Mouse (Mus musculus): ENCODE measurements around the gene Eng. TPM values are rescaled to one million over a fixed set of nuclear protein-coding genes. Genes with fewer than 3 reads are reported as not detected.

The Eng gene
- polyA plus RNA-seq, 1 experiment from 2014 or later, result 24.7 TPM

GRCm38 (mm10) chr2:32608141-32608777 is 38.1 kb upstream of the Eng start:
- DNase-seq (ENCODE audit: extremely low spot score, low spot score), result peak; percentile 68
- H3K27ac ChIP-seq, result peak overlapping the region; percentile 57
- peaks cover 21% of the 10 kb centered on the region for H3K27me3 ChIP-seq (ENCODE audit: poor library complexity, severe bottlenecking)
- H3K9me3 ChIP-seq, result no peaks in the 10 kb centered on the region
- H3K4me3 ChIP-seq, result peak overlapping the region; percentile 76
- H3K36me3 ChIP-seq (replicated peaks), result peaks cover 13% of the 10 kb centered on the region
- 9% methylated on average over 25 of the region's 25 CpGs for WGBS
- H3K4me1 ChIP-seq, result peaks cover 57% of the 10 kb centered on the region

- H3K4me1 ChIP-seq, result peaks cover 57% of the 10 kb centered on the region
- DNase-seq (ENCODE audit: extremely low spot score, low spot score), result no peak
- H3K27ac ChIP-seq, result peak overlapping the region; percentile 57; the same call in 1 of the 2 replicates
- H3K27me3 ChIP-seq (ENCODE audit: poor library complexity, severe bottlenecking), result peaks cover 21% of the 10 kb centered on the region
- H3K36me3 ChIP-seq (replicated peaks), result peaks cover 18% of the 10 kb centered on the region
- peak overlapping the region; percentile 76 for H3K4me3 ChIP-seq
- H3K9me3 ChIP-seq, result no peaks in the 10 kb centered on the region
- WGBS, result 39% methylated on average over 18 of the region's 18 CpGs
Measured at GRCm38 (mm10) chr2:32608778-32609435, 37.5 kb upstream of the Eng start.

GRCm38 (mm10) chr2:32610610-32611229 is 35.7 kb upstream of the Eng start:
- H3K4me1 ChIP-seq, result peaks cover 57% of the 10 kb centered on the region
- 20% methylated on average over 23 of the region's 23 CpGs for WGBS
- 0 out of 2 replicates have a peak overlapping the region, but pooled peaks have one; percentile 15 for H3K27ac ChIP-seq
- no peaks in the 10 kb centered on the region for H3K9me3 ChIP-seq
- peaks cover 21% of the 10 kb centered on the region for H3K27me3 ChIP-seq (ENCODE audit: poor library complexity, severe bottlenecking)
- peak overlapping the region; percentile 45 for H3K4me3 ChIP-seq
- DNase-seq (ENCODE audit: extremely low spot score, low spot score), result no peak
- H3K36me3 ChIP-seq (replicated peaks), result peaks cover 32% of the 10 kb centered on the region

DNA sequence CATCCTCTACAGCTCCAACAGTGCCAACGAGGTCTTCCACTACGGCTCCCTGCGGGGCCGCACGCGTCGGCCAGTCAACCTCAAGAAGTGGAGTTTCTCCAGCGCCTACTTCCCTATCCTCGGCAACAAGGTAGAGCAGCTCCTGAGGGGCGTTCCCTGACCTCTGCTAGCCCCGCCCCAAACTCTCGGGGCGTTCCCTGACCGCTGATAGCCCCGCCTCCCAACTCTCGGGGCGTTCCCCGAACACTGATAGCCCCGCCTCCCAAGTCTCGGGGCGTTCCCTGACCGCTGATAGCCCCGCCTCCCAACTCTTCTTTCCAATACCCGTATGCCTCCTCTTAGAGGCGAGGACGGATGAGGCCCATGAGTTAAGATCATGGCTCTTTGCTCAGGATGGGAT is 34.1 kb upstream of the Eng start:
- Histone ChIP-seq H3K4me3 (no peak overlapping the region), H3K4me1 (peaks cover 47% of the 10 kb centered on the region), H3K9me3 (no peaks in the 10 kb centered on the region), H3K27me3 (ENCODE audit: poor library complexity, severe bottlenecking) (peaks cover 19% of the 10 kb centered on the region), H3K36me3 (replicated peaks) (peaks cover 41% of the 10 kb centered on the region), H3K27ac (no peak overlapping the region)
- DNase-seq (ENCODE audit: extremely low spot score, low spot score), result no peak
- WGBS, result 66% methylated on average over 26 of the region's 26 CpGs

GRCm38 (mm10) chr2:32617109-32617508 is 29.3 kb upstream of the Eng start:
- H3K36me3 ChIP-seq (replicated peaks), result peaks cover 59% of the 10 kb centered on the region
- no peaks in the 10 kb centered on the region for H3K9me3 ChIP-seq
- 97% methylated on average over 1 of the region's 1 CpGs for WGBS
- DNase-seq (ENCODE audit: extremely low spot score, low spot score), result no peak
- H3K4me3 ChIP-seq, result no peak overlapping the region
- H3K27me3 ChIP-seq (ENCODE audit: poor library complexity, severe bottlenecking), result no peaks in the 10 kb centered on the region
- peaks cover 41% of the 10 kb centered on the region for H3K4me1 ChIP-seq
- no peak overlapping the region for H3K27ac ChIP-seq

GRCm38 (mm10) chr2:32617601-32618000 is 28.8 kb upstream of the Eng start:
- 95% methylated on average over 4 of the region's 4 CpGs for WGBS
- no peak for DNase-seq (ENCODE audit: extremely low spot score, low spot score)
- Histone ChIP-seq H3K27ac (no peak overlapping the region), H3K27me3 (ENCODE audit: poor library complexity, severe bottlenecking) (no peaks in the 10 kb centered on the region), H3K36me3 (replicated peaks) (peaks cover 54% of the 10 kb centered on the region), H3K9me3 (no peaks in the 10 kb centered on the region), H3K4me1 (peaks cover 40% of the 10 kb centered on the region), H3K4me3 (no peak overlapping the region)

- 83% methylated on average over 9 of the region's 9 CpGs for whole genome bisulfite sequencing
- H3K9me3 ChIP-seq, result no peaks in the 10 kb centered on the region
- DNase-seq (ENCODE audit: extremely low spot score, low spot score), result no peak
- no peaks in the 10 kb centered on the region for H3K27me3 ChIP-seq (ENCODE audit: poor library complexity, severe bottlenecking)
- H3K27ac ChIP-seq, result no peak overlapping the region
- peaks cover 50% of the 10 kb centered on the region for H3K36me3 ChIP-seq (replicated peaks)
- no peak overlapping the region for H3K4me3 ChIP-seq
- H3K4me1 ChIP-seq, result peaks cover 40% of the 10 kb centered on the region
Measured at GRCm38 (mm10) chr2:32618051-32618450, 28.3 kb upstream of the Eng start.

- H3K4me3 ChIP-seq, result no peak overlapping the region
- 45% methylated on average over 4 of the region's 4 CpGs for WGBS
Measured at GRCm38 (mm10) chr2:32620682-32621516, 25.5 kb upstream of the Eng start.

GRCm38 (mm10) chr2:32621517-32621859 is 24.9 kb upstream of the Eng start, which contains the start of gene Ak1:
Gene Ak1 (plus strand): TSS chr2:32621758.
- H3K4me1 ChIP-seq, result peaks cover 65% of the 10 kb centered on the region
- H3K9me3 ChIP-seq, result no peaks in the 10 kb centered on the region
- H3K36me3 ChIP-seq (replicated peaks), result peaks cover 26% of the 10 kb centered on the region
- WGBS, result 54% methylated on average over 7 of the region's 7 CpGs
- no peaks in the 10 kb centered on the region for H3K27me3 ChIP-seq (ENCODE audit: poor library complexity, severe bottlenecking)
- peak within 1 kb of the TSS; percentile 78 for H3K27ac ChIP-seq
- no peak within 1 kb of the TSS for H3K4me3 ChIP-seq
- no peak for DNase-seq (ENCODE audit: extremely low spot score, low spot score)

More at GRCm38 (mm10) chr2:32620682-32621516, 25.5 kb upstream of the Eng start:
- H3K27me3 ChIP-seq (ENCODE audit: poor library complexity, severe bottlenecking), result no peaks in the 10 kb centered on the region
- no peak for DNase-seq (ENCODE audit: extremely low spot score, low spot score)
- peaks cover 28% of the 10 kb centered on the region for H3K36me3 ChIP-seq (replicated peaks)
- peaks cover 59% of the 10 kb centered on the region for H3K4me1 ChIP-seq
- no peaks in the 10 kb centered on the region for H3K9me3 ChIP-seq
- peak overlapping the region; percentile 78 for H3K27ac ChIP-seq

DNA sequence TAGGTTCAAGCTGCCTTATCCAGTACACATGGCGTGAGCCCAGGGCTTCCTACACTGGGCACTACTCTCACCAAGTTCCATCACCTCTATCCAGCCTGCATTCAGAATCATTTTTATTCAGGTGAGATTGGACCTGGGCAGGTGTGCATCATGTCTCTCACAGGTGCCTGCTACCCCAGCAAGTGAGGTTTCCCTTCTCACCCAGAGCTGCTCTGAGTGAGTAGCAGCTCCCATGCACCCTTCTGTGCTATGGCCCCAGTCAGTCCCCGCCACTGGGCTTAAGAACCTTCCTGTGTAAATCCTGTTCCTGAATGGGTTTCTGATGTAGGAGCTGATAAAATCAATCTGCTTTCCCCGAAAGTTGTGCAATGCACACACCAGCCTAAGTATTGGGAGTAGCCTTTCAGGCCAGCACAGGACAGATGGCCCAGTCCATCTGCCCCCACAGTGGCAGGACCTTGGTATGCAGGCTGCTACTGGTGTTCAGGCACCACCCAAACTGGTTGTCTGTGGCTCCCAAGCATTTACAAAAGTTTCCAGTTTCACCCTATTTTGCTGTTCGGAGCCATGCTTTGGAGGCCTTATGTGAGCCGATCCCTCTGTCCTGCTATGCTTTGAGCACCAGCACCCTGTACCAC is 22.2 kb upstream of the Eng start:
- Histone ChIP-seq H3K36me3 (replicated peaks) (peaks cover under 1% of the 10 kb centered on the region; the same call in 1 of the 2 replicates), H3K27ac (peak overlapping the region; percentile 87), H3K4me1 (peaks cover 79% of the 10 kb centered on the region), H3K4me3 (no peak overlapping the region), H3K27me3 (ENCODE audit: poor library complexity, severe bottlenecking) (no peaks in the 10 kb centered on the region), H3K9me3 (no peaks in the 10 kb centered on the region)
- DNase-seq (ENCODE audit: extremely low spot score, low spot score), result no peak
- WGBS, result 86% methylated on average over 5 of the region's 5 CpGs

DNA sequence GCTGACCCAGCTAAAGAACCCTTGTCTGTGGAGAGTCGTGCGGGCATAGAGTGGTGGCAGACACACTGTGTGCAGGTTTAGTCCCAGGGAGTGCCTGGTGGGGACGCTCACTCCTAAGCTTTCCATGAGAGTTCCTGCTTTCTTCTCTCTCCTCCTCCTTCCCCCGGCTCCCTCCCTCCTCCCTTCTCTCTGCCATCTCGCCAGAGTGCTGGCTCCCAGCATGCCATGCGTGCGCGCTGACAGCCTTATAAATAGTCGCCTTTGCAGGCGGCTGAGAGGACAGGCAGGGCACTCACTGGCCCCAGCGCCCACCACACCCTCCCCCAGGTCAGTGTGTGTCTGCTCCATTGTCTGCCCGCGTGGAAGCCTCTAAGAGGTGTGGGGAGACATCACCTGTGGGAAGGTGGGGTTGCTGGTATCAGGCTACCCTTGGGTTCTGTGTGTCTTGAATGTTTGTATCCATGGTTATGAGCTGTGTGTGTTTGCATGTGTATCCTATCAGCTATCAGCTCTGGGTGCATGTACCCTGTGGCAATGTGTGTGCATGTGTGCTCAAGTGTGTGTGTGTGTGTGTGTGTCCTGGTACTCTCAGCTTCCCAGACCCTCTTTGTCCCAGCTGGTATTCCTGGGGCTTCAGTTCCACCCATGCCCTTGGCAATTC is 21.1 kb upstream of the Eng start:
- Histone ChIP-seq H3K27me3 (ENCODE audit: poor library complexity, severe bottlenecking) (no peaks in the 10 kb centered on the region), H3K36me3 (replicated peaks) (no peaks in the 10 kb centered on the region), H3K4me1 (peaks cover 79% of the 10 kb centered on the region), H3K9me3 (no peaks in the 10 kb centered on the region), H3K27ac (peak overlapping the region; percentile 87), H3K4me3 (peak overlapping the region; percentile 45)
- WGBS, result 2% methylated on average over 13 of the region's 13 CpGs
- DNase-seq (ENCODE audit: extremely low spot score, low spot score), result peak; percentile 70
